Mouse (Mus musculus): Measurements from ENCODE around the gene Olfr167.
"Not testable (repeated sequence)": the region's sequence is repeated elsewhere in the genome, so short reads cannot be mapped to it uniquely, and the experiment has no call there.

Gene Olfr167

GRCm38 (mm10) chr16:19522166-19522565 lies at the start of gene Olfr167:
Olfr167 (minus strand) TSS chr16:19522266.
- DNase-seq (ENCODE audit: low spot score) = no peak

GRCm38 (mm10) chr16:19571709-19572108 lies 49.6 kb upstream of the Olfr167 start, which contains the start of gene Olfr169:
Olfr169 (minus strand) TSS chr16:19571809.
- DNase-seq (ENCODE audit: low spot score) = not testable (repeated sequence)

- DNase-seq (ENCODE audit: low spot score) = not testable (repeated sequence)
Measured at GRCm38 (mm10) chr16:19553429-19553828, 31.4 kb upstream of the Olfr167 start.

GRCm38 (mm10) chr16:19552246-19552645 lies 30.2 kb upstream of the Olfr167 start:
- not testable (repeated sequence) for DNase-seq (ENCODE audit: low spot score)

- DNase-seq (ENCODE audit: low spot score) = no peak
Measured at GRCm38 (mm10) chr16:19535455-19535854, 13.4 kb upstream of the Olfr167 start, which contains the start of gene Olfr168. Olfr168 (minus strand) TSS chr16:19535555.

GRCm38 (mm10) chr16:19483394-19483793 lies 38.7 kb downstream of the Olfr167 start, which contains the start of gene Olfr166:
Olfr166 (plus strand) TSS chr16:19483694.
- no peak for DNase-seq (ENCODE audit: low spot score)

- DNase-seq (ENCODE audit: low spot score) = no peak
Measured at GRCm38 (mm10) chr16:19464365-19464764, 57.7 kb downstream of the Olfr167 start.
